Mouse (Mus musculus) embryonic fibroblast, embryonic 13.5 days (primary cell): ENCODE results near the gene Hist1h3g. TPM values are rescaled to one million over a fixed set of nuclear protein-coding genes. Genes with fewer than 3 reads are reported as not detected.
"Not testable (repeated sequence)": the region's sequence is repeated elsewhere in the genome, so short reads cannot be mapped to it uniquely, and the experiment has no call there.

Experiments used
- H3K27ac ChIP-seq: 2 replicates; pipeline ENCODE4 v1.5.1; 2012; ENCODE audit warnings: low read length, control low read depth, inconsistent platforms; ENCODE audit not compliant: insufficient read depth
- H3K4me1 ChIP-seq: 2 replicates; pipeline ENCODE4 v1.6.1; 2011; ENCODE audit warnings: low read length; ENCODE audit not compliant: control insufficient read depth, insufficient read depth
- H3K4me3 ChIP-seq: 2 replicates; pipeline ENCODE4 v1.5.1; 2011; ENCODE audit warnings: mild to moderate bottlenecking, control low read depth, low read length; ENCODE audit not compliant: insufficient read depth
- CTCF ChIP-seq: IDR thresholded peaks from 2 replicates; pipeline ENCODE4 v1.5.1; 2011; ENCODE audit warnings: mild to moderate bottlenecking, control low read depth, low read length, moderate library complexity, borderline replicate concordance; ENCODE audit not compliant: insufficient read depth
- POLR2A ChIP-seq: IDR thresholded peaks from 2 replicates; pipeline ENCODE4 v1.6.1; 2011; ENCODE audit warnings: low read depth, mild to moderate bottlenecking, control low read depth, low read length, moderate library complexity
- polyA plus RNA-seq: library from polyadenylated mRNA; stranded (reverse); fragments of >200 nt; gene quantifications from 2 replicates; pipeline ENCODE4 v1.2.4, GENCODE M21; 2011; ENCODE audit warnings: low read depth; ENCODE audit not compliant: missing spikeins, insufficient read length

Hist1h3g gene
- polyA plus RNA-seq, 1 experiment: 5.7 TPM

DNA sequence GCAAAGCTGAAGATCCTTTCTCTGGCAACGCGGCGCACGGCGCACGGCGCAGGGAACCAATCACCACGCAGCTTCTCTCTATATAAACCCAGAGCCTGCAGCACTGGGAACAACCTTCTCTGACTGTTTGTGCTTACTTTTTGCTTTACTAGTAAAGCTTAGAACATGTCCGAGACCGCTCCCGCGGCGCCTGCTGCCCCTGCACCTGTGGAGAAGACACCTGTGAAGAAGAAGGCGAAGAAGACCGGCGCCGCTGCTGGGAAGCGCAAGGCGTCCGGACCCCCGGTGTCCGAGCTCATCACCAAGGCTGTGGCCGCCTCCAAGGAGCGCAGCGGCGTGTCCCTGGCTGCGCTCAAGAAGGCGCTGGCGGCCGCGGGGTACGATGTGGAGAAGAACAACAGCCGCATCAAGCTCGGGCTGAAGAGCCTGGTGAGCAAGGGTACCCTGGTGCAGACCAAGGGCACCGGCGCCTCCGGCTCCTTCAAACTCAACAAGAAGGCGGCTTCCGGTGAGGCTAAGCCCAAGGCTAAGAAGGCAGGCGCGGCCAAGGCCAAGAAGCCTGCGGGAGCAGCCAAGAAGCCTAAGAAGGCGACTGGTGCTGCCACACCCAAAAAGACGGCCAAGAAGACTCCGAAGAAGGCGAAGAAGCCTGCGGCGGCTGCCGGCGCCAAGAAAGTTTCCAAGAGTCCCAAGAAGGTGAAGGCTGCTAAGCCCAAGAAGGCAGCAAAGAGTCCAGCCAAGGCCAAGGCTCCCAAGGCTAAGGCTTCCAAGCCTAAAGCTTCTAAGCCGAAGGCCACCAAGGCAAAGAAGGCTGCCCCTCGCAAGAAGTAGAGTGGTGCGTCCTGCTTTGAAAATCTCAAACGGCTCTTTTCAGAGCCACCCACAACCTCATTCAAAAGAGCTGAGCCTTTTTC is 20.0 kb downstream of the Hist1h3g start:
- TF ChIP-seq POLR2A: peak; percentile 99
- no peak for TF ChIP-seq CTCF
- peak overlapping the region; percentile 97 for H3K27ac ChIP-seq
- peaks cover 3% of the 10 kb centered on the region; the same call in 1 of the 2 replicates for H3K4me1 ChIP-seq
- H3K4me3 ChIP-seq: peak overlapping the region; percentile 58

DNA sequence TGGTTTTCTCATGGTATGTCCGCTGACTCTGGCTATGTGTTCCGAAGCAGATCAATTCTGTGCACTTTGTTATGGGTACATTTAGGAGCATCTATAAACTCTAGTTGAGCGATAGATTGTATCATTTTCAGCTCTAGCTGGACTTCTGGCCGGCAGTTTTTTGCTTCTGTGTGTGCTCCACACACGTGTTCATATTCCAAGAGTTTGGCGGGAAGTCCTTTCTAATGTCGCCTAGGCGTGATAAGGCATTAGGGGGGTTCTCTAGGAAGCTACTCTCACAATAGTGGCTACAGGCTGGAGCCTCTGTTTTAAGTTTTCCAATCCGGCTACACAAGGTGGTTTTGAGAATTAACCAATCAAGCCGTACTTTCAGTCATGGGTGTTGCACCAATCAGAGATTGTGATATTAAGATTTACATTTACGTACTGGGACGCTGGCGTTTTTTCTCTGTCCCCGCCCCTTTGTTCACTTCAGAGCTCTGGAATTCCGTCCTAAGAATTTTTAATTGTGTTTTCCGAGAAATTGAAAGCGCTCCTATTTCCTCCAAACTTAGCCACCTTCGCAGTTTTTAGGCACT is 20.7 kb downstream of the Hist1h3g start:
- peaks cover 3% of the 10 kb centered on the region; the same call in 1 of the 2 replicates for H3K4me1 ChIP-seq
- H3K4me3 ChIP-seq: peak overlapping the region; percentile 58
- peak overlapping the region; percentile 97 for H3K27ac ChIP-seq
- TF ChIP-seq POLR2A (peak; percentile 91), CTCF (no peak)

DNA sequence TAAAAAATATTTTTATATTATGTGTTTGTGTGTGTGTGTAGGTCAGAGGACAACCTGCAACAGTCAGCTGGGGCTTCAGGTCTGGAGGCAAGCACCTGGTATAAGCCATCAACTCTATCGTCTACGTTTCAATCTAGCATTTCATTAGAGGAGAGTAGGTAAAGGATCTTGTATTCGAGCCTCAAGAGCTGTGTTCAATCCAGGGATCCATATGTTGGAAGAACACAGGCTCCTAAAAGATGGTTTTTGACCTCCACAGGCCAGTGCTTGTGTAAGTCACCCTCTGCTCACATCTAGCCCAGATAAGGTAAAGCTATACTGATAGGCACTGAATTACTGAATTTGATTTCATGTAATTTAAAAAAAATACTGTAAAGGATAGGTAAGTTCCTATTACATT is 21.7 kb downstream of the Hist1h3g start:
- H3K4me1 ChIP-seq: peaks cover 3% of the 10 kb centered on the region; the same call in 1 of the 2 replicates
- peak overlapping the region; percentile 17; the same call in 1 of the 2 replicates for H3K4me3 ChIP-seq
- TF ChIP-seq POLR2A (no peak), CTCF (no peak)
- H3K27ac ChIP-seq: peak overlapping the region; percentile 62

DNA sequence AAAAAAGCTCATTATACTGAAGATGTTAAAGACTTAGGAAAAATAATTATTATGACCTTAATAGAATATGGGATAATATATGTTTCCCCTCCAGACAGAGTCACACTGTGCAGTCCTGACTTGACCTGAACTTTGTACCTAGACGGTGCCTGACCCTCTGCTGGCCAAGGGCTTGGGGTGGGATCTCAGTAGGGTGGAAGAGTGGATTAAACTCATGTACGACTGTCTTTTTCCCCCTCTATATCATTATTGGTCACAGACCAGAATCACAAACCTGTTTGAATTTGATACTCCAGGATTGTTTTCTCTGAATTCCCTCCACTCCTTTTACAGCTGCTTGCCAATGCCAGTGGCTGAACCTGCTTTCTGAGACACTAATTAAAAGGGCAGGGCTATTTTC is 25.5 kb downstream of the Hist1h3g start:
- H3K27ac ChIP-seq: 0 out of 2 replicates have a peak overlapping the region, but pooled peaks have one; percentile 5
- not testable (repeated sequence) for H3K4me3 ChIP-seq, H3K4me1 ChIP-seq

DNA sequence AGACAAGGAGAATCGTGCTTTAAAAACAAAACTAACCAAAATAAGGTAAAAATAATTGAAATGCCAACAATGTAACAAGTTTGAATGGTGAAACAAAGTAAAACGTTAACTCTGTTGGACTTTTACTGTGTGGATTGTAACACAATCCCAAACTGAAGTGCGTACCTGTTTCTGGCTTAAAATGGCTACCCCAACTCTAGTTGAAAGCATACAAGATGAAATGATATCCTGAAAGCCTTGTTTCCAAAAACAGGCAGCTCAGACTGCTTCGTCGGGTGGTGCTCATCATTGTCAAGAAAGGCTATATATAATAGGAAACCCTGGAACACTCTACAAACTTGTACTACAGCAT is 26.3 kb downstream of the Hist1h3g start:
- not testable (repeated sequence) for H3K4me1 ChIP-seq
- Histone ChIP-seq H3K27ac (peak overlapping the region; percentile 52), H3K4me3 (peak overlapping the region; percentile 38)

DNA sequence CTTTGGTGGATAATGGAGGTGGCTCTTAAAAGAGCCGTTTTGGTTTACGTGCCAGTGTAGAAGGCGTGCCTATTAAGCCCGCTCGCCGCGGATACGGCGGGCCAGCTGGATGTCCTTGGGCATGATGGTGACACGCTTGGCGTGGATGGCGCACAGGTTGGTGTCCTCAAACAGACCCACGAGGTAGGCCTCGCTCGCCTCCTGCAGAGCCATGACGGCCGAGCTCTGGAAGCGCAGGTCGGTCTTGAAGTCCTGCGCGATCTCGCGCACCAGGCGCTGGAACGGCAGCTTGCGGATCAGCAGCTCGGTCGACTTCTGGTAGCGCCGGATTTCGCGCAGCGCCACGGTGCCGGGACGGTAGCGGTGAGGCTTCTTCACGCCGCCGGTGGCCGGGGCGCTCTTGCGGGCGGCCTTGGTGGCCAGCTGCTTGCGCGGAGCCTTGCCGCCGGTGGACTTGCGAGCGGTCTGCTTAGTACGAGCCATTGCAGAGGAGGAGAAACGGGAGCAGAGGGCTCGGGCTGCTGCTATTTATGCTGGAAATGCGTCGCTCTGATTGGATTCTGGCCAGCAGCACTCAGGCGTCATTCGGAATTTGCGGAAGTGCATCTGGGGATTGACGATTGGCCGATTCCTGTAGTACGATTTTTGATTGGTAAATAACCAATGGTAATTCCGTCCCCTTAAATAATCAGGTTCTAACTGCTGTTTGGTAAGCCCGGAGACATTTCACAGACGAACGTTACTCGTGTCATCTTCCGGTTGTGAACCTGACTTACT is 26.8 kb downstream of the Hist1h3g start, which contains the start of gene Hist1h3e:
Gene Hist1h3e, minus strand, starts transcription at position 487 of the 777 bp plus-strand sequence.
- Histone ChIP-seq H3K4me3 (peak within 1 kb of the TSS; percentile 38), H3K27ac (peak within 1 kb of the TSS; percentile 99)
- H3K4me1 ChIP-seq: not testable (repeated sequence)
- TF ChIP-seq POLR2A: peak; percentile 97

DNA sequence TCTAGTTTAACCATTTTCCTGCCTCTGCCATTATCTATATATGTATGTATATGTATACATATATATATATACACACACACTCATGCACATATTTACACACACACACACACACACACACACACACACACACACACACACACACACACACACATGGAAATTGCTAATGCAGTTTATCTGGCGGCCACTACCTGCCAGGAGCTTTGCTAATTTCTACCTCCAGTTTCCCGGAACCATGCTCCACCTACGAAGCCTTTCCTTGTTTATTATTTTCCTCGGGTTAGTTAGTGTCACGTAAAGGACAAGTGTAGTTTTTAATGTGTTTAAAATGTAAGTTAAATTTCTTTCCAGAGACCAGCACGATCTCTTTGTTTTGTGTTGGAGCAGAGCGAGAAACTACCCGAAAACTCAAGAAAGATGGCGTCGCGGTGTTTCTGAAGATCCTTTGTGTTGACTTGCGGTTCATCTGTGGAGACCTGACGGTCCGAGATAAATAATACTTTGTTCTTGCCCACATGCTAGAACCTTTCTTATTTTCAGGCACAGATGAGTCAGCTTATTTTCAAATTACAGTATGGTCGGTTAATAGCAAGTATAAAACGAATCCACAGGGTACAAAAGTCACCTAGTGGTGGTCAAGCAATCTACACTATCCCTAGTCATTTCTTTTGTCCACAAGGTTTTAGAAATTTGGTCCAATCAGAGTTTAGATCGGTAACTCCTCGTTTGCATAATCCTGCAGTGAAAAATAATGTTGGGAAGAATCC is 27.7 kb downstream of the Hist1h3g start:
- Histone ChIP-seq H3K4me3 (peak overlapping the region; percentile 28), H3K4me1 (no peaks in the 10 kb centered on the region), H3K27ac (peak overlapping the region; percentile 99)
- no peak for TF ChIP-seq POLR2A
- no peak for TF ChIP-seq CTCF

DNA sequence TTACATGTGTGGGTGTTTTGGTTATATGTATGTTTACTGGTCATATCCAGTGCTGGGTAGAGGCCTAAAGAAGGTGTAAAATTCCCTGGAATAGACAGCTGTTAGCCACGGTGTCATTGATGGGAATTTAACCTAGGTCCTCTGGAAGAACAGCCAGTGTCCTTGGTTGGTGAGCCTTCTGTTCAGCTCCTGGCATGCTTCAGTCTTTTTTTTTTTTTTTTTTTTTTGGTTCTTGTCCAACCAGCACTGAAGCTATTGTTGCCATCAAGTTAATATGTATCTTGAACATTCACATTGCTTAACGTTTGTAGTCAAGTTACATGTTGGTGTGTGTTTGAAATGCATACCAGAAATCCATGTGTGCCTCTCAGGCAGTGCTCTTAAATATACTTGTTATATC is 29.3 kb downstream of the Hist1h3g start:
- no peak for TF ChIP-seq POLR2A
- TF ChIP-seq CTCF: no peak
- no peaks in the 10 kb centered on the region for H3K4me1 ChIP-seq
- H3K4me3 ChIP-seq: no peak overlapping the region
- H3K27ac ChIP-seq: no peak overlapping the region

DNA sequence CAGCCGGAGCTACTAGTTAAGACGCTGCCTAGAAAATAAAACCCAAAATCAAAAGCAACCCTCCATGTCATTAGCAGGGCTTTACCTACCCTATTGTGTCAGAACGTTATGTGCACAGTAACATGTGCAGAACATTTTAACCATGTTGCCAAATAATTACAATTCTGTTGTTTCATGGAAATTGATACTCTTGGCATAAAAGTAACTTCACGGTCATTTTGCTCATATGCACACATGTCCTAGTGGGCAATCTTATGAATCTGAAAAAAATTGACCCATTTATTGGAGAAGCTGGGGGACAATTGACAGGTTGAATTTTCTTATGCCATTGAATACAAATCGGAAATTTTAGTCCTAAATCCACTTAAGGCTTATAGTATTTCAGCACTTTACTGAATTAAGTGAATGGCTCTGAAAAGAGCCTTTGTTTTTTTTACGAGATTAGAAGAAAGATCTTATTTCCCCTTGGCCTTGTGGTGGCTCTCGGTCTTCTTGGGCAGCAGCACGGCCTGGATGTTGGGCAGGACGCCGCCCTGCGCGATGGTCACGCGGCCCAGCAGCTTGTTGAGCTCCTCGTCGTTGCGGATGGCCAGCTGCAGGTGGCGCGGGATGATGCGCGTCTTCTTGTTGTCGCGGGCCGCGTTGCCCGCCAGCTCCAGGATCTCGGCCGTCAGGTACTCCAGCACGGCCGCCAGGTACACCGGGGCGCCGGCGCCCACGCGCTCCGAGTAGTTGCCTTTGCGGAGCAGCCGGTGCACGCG is 35.2 kb downstream of the Hist1h3g start:
- not testable (repeated sequence) for H3K4me1 ChIP-seq
- Histone ChIP-seq H3K27ac (peak overlapping the region; percentile 84), H3K4me3 (peak overlapping the region; percentile 24)
- TF ChIP-seq POLR2A: peak; percentile 75; the same call in 1 of the 2 replicates
